Mouse (Mus musculus) adipocyte (in vitro differentiated cells): ENCODE measurements around the gene Tmed11.
"Not testable (repeated sequence)": the region's sequence is repeated elsewhere in the genome, so short reads cannot be mapped to it uniquely, and the experiment has no call there.

ENCODE experiments used
- DNase-seq: peaks from one replicate; pipeline ENCODE4 v3.0.0-alpha.2; 2016; ENCODE audit warnings: low spot score

Gene Tmed11

GRCm38 (mm10) chr5:108795263-108795662, at the start of gene Tmed11:
TSS of gene Tmed11 (minus strand) at chr5:108795363.
- DNase-seq: not testable (repeated sequence)

GRCm38 (mm10) chr5:108836156-108836555, 41.0 kb upstream of the Tmed11 start:
- peak; percentile 68 for DNase-seq

- peak; percentile 85 for DNase-seq
Measured at GRCm38 (mm10) chr5:108823276-108823675, 28.1 kb upstream of the Tmed11 start.

GRCm38 (mm10) chr5:108808750-108809149, 13.6 kb upstream of the Tmed11 start, which contains the start of gene Vmn2r8:
TSS of gene Vmn2r8 (minus strand) at chr5:108808850.
- DNase-seq: not testable (repeated sequence)

GRCm38 (mm10) chr5:108803646-108804045, 8.5 kb upstream of the Tmed11 start:
- peak; percentile 67 for DNase-seq

GRCm38 (mm10) chr5:108790385-108790784, 4.8 kb downstream of the Tmed11 start:
- DNase-seq: peak; percentile 64

GRCm38 (mm10) chr5:108774630-108775306, 20.4 kb downstream of the Tmed11 start, which contains the start of gene Rnf212:
TSS of gene Rnf212 (minus strand) at chr5:108774982.
- no peak for DNase-seq

- DNase-seq: no peak
Measured at GRCm38 (mm10) chr5:108760002-108760401, 35.2 kb downstream of the Tmed11 start.

- DNase-seq: peak; percentile 85
Measured at GRCm38 (mm10) chr5:108758396-108758795, 36.8 kb downstream of the Tmed11 start.

GRCm38 (mm10) chr5:108751258-108751657, 43.9 kb downstream of the Tmed11 start:
- not testable (repeated sequence) for DNase-seq

- no peak for DNase-seq
Measured at GRCm38 (mm10) chr5:108750328-108751210, 44.6 kb downstream of the Tmed11 start.

- DNase-seq: no peak
Measured at GRCm38 (mm10) chr5:108744629-108745028, 50.5 kb downstream of the Tmed11 start.

- peak; percentile 76 for DNase-seq
Measured at GRCm38 (mm10) chr5:108743856-108744255, 51.3 kb downstream of the Tmed11 start.

GRCm38 (mm10) chr5:108742596-108742995, 52.6 kb downstream of the Tmed11 start:
- no peak for DNase-seq

GRCm38 (mm10) chr5:108741844-108742243, 53.3 kb downstream of the Tmed11 start:
- DNase-seq: no peak

GRCm38 (mm10) chr5:108727425-108727824, 67.7 kb downstream of the Tmed11 start:
- no peak for DNase-seq
